Mouse (Mus musculus): ENCODE data around the gene H13. TPM values are rescaled to one million over a fixed set of nuclear protein-coding genes. Genes with fewer than 3 reads are reported as not detected.
A peak's percentile ranks its signal among the peaks of the same experiment; 100 is the strongest.

The H13 gene
- 80.5 and 83.5 TPM in 2 replicates for polyA plus RNA-seq (2012; rRNA removed)

DNA sequence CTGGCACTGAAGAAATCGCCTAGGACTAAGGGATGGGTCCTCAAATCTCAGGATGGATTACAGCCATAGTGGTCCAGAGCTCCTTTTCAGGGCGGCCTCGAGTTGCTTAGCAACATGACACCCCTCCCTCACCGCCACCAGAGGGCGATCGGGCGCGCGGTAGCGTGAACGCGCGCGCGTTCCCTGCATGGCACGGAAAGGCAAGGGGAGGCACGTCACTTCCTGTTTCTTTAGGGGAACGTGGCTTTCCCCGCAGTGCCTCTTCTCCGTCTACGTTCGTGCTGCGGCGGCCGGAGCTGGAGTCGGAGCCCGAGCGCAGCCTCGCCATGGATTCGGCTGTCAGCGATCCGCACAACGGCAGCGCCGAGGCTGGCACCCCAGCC is at the start of gene H13:
Gene H13 (plus strand): TSS at position 206 of the 383 bp plus-strand sequence.
- Histone ChIP-seq H3K4me3 (replicated peaks; ENCODE audit: insufficient read depth, low read depth, low read length) (peak within 1 kb of the TSS; percentile 68), H3K4me1 (ENCODE audit: control insufficient read depth, insufficient read depth, low read length) (peaks cover 16% of the 10 kb centered on the region), H3K27ac (ENCODE audit: insufficient read depth, low read length) (peak within 1 kb of the TSS; percentile 20), H3K27me3 (ENCODE audit: control insufficient read depth, insufficient read depth, low read length) (no peaks in the 10 kb centered on the region)
- peak; percentile 91 to 92 for DNase-seq
- TF ChIP-seq POLR2A (IDR thresholded peaks at IDR 0.05; ENCODE audit: borderline replicate concordance, insufficient read depth, low read length), result peak; percentile 96
- TF ChIP-seq CTCF (IDR thresholded peaks at IDR 0.05; ENCODE audit: borderline replicate concordance, insufficient read depth, low read depth, low read length), result peak; percentile 95
- under 1% methylated on average over 35 of the region's 35 CpGs for WGBS

GRCm38 (mm10) chr2:152620367-152621134 is 48.7 kb upstream of the H13 start:
- TF ChIP-seq POLR2A (IDR thresholded peaks at IDR 0.05; ENCODE audit: borderline replicate concordance, insufficient read depth, low read length) (no peak), CTCF (IDR thresholded peaks at IDR 0.05; ENCODE audit: borderline replicate concordance, insufficient read depth, low read depth, low read length) (no peak)
- Histone ChIP-seq H3K27me3 (ENCODE audit: control insufficient read depth, insufficient read depth, low read length) (no peaks in the 10 kb centered on the region), H3K4me3 (replicated peaks; ENCODE audit: insufficient read depth, low read depth, low read length) (no peak overlapping the region), H3K27ac (ENCODE audit: insufficient read depth, low read length) (no peak overlapping the region), H3K4me1 (ENCODE audit: control insufficient read depth, insufficient read depth, low read length) (no peaks in the 10 kb centered on the region)
- WGBS, result 47% methylated on average over 9 of the region's 9 CpGs
- no peak for DNase-seq

GRCm38 (mm10) chr2:152622151-152622550 is 47.1 kb upstream of the H13 start:
- Histone ChIP-seq H3K4me3 (replicated peaks; ENCODE audit: insufficient read depth, low read depth, low read length) (no peak overlapping the region), H3K27ac (ENCODE audit: insufficient read depth, low read length) (no peak overlapping the region), H3K4me1 (ENCODE audit: control insufficient read depth, insufficient read depth, low read length) (no peaks in the 10 kb centered on the region), H3K27me3 (ENCODE audit: control insufficient read depth, insufficient read depth, low read length) (peaks cover 2% of the 10 kb centered on the region; the same call in 1 of the 2 replicates)
- TF ChIP-seq POLR2A (IDR thresholded peaks at IDR 0.05; ENCODE audit: borderline replicate concordance, insufficient read depth, low read length) (no peak), CTCF (IDR thresholded peaks at IDR 0.05; ENCODE audit: borderline replicate concordance, insufficient read depth, low read depth, low read length) (no peak)
- DNase-seq, result no peak
- WGBS, result 86% methylated on average over 13 of the region's 13 CpGs

DNA sequence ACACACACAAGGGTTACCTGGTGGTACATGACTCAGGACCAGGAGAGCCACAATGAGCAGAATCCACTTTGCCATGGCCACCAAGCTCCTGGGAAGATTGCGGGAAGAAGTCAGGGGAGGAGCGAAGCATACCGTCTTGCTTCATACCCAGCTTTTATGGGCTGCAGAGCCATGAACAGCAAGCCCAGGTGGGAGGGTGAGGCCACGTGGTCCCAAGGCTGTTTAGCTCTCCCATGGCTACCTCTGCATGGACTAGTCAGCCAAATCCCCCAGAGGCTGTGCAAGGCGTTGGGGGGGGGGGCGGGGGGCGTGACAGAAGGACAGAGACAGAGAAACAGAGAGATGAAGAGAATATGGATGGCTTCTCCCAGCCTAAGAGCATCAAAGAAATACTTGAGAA is 46.3 kb upstream of the H13 start, which contains the start of gene Defb25:
Gene Defb25 (minus strand): TSS at position 101 of the 400 bp plus-strand sequence.
- Histone ChIP-seq H3K27me3 (ENCODE audit: control insufficient read depth, insufficient read depth, low read length) (peaks cover 3% of the 10 kb centered on the region; the same call in 1 of the 2 replicates), H3K27ac (ENCODE audit: insufficient read depth, low read length) (no peak within 1 kb of the TSS), H3K4me1 (ENCODE audit: control insufficient read depth, insufficient read depth, low read length) (no peaks in the 10 kb centered on the region), H3K4me3 (replicated peaks; ENCODE audit: insufficient read depth, low read depth, low read length) (no peak within 1 kb of the TSS)
- 86% methylated on average over 7 of the region's 7 CpGs for WGBS
- no peak for DNase-seq
- TF ChIP-seq POLR2A (IDR thresholded peaks at IDR 0.05; ENCODE audit: borderline replicate concordance, insufficient read depth, low read length) (no peak), CTCF (IDR thresholded peaks at IDR 0.05; ENCODE audit: borderline replicate concordance, insufficient read depth, low read depth, low read length) (no peak)

GRCm38 (mm10) chr2:152624566-152624965 is 44.7 kb upstream of the H13 start:
- peaks cover 3% of the 10 kb centered on the region; the same call in 1 of the 2 replicates for H3K27me3 ChIP-seq (ENCODE audit: control insufficient read depth, insufficient read depth, low read length)
- WGBS, result 83% methylated on average over 2 of the region's 2 CpGs
- TF ChIP-seq POLR2A (IDR thresholded peaks at IDR 0.05; ENCODE audit: borderline replicate concordance, insufficient read depth, low read length) (no peak), CTCF (IDR thresholded peaks at IDR 0.05; ENCODE audit: borderline replicate concordance, insufficient read depth, low read depth, low read length) (no peak)
- no peaks in the 10 kb centered on the region for H3K4me1 ChIP-seq (ENCODE audit: control insufficient read depth, insufficient read depth, low read length)
- H3K4me3 ChIP-seq (replicated peaks; ENCODE audit: insufficient read depth, low read depth, low read length), result no peak overlapping the region
- H3K27ac ChIP-seq (ENCODE audit: insufficient read depth, low read length), result no peak overlapping the region
- DNase-seq, result no peak

DNA sequence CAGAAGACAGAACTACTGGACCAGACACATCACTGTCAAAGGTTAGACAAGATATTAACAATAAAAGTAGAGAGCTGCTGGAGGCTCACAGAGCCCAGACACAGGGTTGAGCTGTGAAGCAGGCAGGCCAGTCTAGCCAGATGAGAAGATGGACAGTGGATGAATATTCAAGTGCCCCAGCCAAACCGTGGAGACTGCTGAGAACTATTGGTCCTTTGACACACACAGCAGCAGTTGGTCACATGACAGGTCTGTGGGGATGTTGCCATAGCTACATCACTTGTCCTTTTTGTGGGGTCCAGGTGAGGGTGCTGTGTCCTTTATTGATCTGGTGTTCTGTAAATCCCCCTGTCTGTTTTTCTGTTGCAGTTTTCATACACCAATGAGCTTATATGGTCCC is 44.0 kb upstream of the H13 start:
- no peak for TF ChIP-seq CTCF (IDR thresholded peaks at IDR 0.05; ENCODE audit: borderline replicate concordance, insufficient read depth, low read depth, low read length)
- no peak for TF ChIP-seq POLR2A (IDR thresholded peaks at IDR 0.05; ENCODE audit: borderline replicate concordance, insufficient read depth, low read length)
- no peaks in the 10 kb centered on the region for H3K4me1 ChIP-seq (ENCODE audit: control insufficient read depth, insufficient read depth, low read length)
- no peak overlapping the region for H3K4me3 ChIP-seq (replicated peaks; ENCODE audit: insufficient read depth, low read depth, low read length)
- WGBS, result 4% methylated on average over 1 of the region's 1 CpGs
- H3K27me3 ChIP-seq (ENCODE audit: control insufficient read depth, insufficient read depth, low read length), result peaks cover 3% of the 10 kb centered on the region; the same call in 1 of the 2 replicates
- no peak overlapping the region for H3K27ac ChIP-seq (ENCODE audit: insufficient read depth, low read length)
- no peak for DNase-seq

GRCm38 (mm10) chr2:152626774-152627591 is 42.3 kb upstream of the H13 start, which contains the start of gene Rem1:
Gene Rem1, plus strand, starts transcription at chr2:152626951.
- TF ChIP-seq CTCF (IDR thresholded peaks at IDR 0.05; ENCODE audit: borderline replicate concordance, insufficient read depth, low read depth, low read length) (no peak), POLR2A (IDR thresholded peaks at IDR 0.05; ENCODE audit: borderline replicate concordance, insufficient read depth, low read length) (no peak)
- WGBS, result 3% methylated on average over 59 of the region's 59 CpGs
- Histone ChIP-seq H3K4me3 (replicated peaks; ENCODE audit: insufficient read depth, low read depth, low read length) (no peak within 1 kb of the TSS), H3K27ac (ENCODE audit: insufficient read depth, low read length) (no peak within 1 kb of the TSS), H3K27me3 (ENCODE audit: control insufficient read depth, insufficient read depth, low read length) (peaks cover 3% of the 10 kb centered on the region; the same call in 1 of the 2 replicates), H3K4me1 (ENCODE audit: control insufficient read depth, insufficient read depth, low read length) (no peaks in the 10 kb centered on the region)
- DNase-seq, result no peak

Data from cerebellum, adult 2 months (tissue).